Mouse (Mus musculus) brain, embryonic 14.5 days (tissue): Measurements from ENCODE around the gene Dars2. TPM values are rescaled to one million over a fixed set of nuclear protein-coding genes. Genes with fewer than 3 reads are reported as not detected.

ENCODE experiments used
- DNase-seq: peaks from one replicate; pipeline ENCODE4 v3.0.0-alpha.2; 2011; ENCODE audit warnings: low read depth
- CTCF ChIP-seq: fragments of 200-500 bp; IDR thresholded peaks from 2 replicates; pipeline ENCODE4 v1.5.1; 2012; ENCODE audit warnings: inconsistent platforms, mild to moderate bottlenecking, moderate library complexity, borderline replicate concordance; ENCODE audit not compliant: insufficient read depth, insufficient read length; ENCODE audit errors: extremely low read depth
- POLR2A ChIP-seq: fragments of 200-500 bp; IDR thresholded peaks from 2 replicates; pipeline ENCODE4 v1.6.1; 2012; ENCODE audit warnings: mild to moderate bottlenecking, inconsistent platforms, borderline replicate concordance; ENCODE audit not compliant: poor library complexity, insufficient read depth, insufficient read length, severe bottlenecking; ENCODE audit errors: extremely low read depth
- polyA plus RNA-seq: library from polyadenylated mRNA; depleted of rRNA; stranded (reverse); fragments of >200 nt; gene quantifications from 2 replicates; pipeline ENCODE4 v1.2.3, GENCODE M21; 2012

Gene Dars2
- polyA plus RNA-seq, 1 experiment = 19.3 TPM

DNA sequence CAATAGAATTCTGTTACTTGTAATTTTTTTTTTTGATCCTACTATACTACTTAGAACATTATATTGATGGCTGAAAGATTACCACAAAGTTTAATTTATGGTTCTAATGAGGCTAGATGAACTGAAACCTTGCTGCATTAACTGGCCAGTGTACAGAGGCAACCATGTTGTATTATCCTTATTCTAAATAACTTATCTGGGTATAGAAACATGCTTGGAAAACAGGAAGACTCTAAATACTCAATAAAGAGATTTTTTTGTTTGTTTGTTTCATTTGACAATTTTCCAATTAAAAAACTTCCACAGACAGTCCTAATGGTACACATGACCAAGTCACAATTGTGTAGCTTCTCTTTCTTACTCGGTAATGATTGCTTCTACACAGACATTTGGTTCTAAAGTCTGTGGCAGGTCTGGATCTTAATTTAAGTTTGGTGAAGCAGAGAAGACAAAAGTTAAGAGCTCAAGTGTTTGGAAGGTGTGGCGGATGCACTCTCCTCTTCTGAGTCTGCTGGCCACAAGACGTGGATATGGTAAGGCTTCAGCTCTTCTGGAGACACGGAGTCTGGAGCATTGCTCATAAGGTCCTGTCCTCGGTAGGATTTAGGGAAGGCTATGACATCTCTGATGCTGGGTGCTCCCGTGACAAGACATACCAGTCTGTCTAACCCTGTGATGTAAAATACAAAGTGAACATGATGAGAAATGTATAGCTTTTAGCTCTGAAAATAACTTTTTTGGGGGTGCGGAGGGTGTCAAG lies 29.0 kb downstream of the Dars2 start:
- TF ChIP-seq POLR2A (no peak), CTCF (no peak)
- DNase-seq = no peak

DNA sequence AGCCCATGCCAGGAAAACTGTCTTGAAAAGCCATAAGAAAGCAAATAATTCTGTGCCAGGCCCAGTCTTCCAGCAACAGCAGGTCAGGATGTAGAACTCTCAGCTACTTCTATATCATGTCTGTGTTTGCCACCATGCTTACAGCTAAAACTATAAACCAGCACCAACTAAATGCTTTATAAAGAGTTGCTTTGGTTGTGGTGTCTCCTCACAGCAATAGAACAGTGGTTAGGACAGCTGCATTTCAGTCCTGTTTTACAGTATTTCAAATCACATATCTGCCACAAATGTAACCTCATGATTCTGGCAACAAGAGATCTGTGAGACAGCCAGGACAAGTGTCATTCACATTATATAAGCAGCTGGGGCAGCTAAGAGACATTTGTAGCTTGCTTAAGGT lies 29.6 kb downstream of the Dars2 start:
- DNase-seq = no peak

DNA sequence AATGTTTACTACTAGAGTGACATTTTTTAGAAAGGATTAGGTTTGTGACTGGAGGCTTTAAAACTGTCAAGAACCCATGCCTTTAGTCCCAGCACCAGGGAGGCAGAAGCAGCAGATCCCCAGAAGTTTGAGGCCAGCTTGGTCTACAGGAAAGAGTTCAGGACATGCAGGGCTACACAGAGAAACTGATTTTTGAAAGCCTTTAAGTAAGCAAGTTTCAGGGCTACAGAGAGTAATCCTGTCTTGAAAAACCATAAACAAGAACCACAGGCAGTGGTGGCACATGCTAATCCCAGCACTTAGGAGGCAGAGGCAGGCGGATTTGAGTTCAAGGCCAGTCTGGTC lies 30.1 kb downstream of the Dars2 start:
- no peak for DNase-seq
- TF ChIP-seq CTCF = no peak
- TF ChIP-seq POLR2A = no peak

More for the DNA sequence above, 29.6 kb downstream of the Dars2 start:
- no peak for TF ChIP-seq POLR2A
- no peak for TF ChIP-seq CTCF

DNA sequence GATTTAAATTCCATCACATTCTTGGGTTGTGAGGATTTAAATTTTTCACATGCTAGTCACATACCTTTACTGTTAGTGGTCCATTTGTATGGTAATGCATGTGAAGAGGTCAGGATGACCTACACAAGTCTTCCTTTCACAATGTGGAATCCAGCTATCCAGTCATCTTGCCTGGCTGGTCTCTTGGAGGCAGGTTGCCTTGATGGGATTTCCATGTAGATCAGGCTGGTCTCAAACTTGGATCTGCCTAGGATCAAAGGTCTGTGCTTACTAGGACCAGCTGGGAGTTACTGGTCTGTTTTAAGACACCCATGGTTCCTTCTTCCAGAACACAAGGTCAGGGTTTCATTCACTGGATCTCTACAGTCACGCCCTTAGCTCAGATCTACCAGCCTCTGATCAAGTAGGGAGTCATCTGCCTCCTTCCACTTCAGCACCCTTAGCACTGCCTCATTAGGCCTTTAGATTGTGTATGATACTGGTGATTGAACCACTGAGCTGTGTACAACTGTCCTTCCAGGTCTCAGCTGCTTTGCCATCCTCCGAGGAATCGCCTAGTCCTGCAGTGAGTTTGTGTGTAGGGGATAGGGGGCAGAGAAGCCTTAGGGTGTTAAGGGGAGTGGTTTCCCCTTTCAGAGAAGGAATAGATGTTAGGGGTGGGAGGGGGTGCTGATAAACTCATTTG lies 30.6 kb downstream of the Dars2 start:
- TF ChIP-seq CTCF (no peak), POLR2A (no peak)
- DNase-seq = peak; percentile 51

DNA sequence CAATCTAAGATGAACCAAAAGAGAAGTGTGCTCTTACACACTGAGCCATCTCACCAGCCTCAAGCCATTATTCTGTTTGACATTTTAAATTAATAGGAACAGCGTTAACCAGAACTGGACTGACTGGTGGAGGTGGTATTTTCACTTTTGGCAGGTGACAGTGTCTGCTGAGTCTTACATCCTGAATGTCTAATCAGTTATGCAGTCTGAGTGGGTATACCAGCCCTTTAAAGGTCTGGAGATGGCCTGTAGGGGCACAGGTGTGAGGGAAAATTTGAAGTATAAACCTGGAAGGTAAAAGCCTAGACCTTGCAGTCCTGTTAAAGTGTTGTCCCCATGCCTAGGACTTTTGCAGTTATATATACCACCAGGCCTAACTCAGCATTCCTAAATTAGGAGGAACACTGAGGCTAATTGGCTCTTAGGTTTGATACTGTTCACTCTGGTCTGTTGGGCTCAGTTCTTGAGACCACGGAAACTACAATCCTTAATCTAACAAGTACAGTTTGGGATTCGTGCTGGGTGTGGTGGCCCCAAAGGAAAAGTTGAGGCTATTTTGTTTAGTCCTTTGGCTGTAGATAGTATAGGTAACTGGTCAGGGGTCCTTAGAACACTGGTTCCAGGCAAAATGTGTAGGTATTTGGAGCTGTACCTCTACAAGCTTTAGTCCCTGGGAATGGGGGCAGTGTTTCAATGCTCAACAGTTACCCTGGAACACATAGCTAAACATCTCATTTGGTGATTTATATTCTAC lies 31.3 kb downstream of the Dars2 start:
- no peak for DNase-seq
- no peak for TF ChIP-seq CTCF
- no peak for TF ChIP-seq POLR2A

DNA sequence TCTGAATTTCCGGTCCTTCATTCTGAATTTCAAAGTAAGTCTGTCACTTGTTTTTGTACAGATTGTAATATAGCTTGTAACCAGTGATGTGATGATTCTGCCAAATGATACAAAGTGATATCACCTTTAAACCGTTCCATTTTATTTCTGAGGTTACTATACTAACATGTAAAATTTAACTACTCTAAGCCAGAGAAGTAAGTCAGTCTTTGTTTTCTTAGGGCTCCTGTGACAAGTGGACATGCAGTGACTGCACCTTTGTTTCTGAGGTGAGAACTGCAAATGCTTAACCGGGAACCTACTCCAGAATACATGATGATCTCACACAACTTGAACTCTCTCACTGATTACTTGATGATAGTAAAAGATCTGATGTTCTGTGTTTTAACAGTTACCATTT lies 32.5 kb downstream of the Dars2 start:
- DNase-seq = no peak
- TF ChIP-seq CTCF (no peak), POLR2A (no peak)

DNA sequence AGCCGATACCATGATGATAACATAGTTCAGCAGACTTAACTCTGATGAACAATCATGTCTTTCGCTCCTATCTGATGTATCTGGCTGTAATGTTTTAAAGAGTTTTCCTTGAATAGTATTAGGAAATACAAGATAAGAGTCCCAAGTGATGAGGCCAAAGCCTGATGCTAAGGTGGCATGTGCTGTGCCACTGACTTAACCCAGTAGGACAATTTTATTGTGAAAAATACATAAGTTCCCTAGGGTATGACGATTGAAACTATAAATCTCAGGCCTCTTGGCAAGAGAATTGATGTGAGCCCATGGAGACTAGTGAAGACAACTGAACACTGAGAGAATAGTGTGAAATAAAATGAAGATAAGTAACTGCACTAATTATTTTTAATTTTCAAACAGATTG lies 32.9 kb downstream of the Dars2 start:
- TF ChIP-seq POLR2A = no peak
- TF ChIP-seq CTCF = no peak
- no peak for DNase-seq

DNA sequence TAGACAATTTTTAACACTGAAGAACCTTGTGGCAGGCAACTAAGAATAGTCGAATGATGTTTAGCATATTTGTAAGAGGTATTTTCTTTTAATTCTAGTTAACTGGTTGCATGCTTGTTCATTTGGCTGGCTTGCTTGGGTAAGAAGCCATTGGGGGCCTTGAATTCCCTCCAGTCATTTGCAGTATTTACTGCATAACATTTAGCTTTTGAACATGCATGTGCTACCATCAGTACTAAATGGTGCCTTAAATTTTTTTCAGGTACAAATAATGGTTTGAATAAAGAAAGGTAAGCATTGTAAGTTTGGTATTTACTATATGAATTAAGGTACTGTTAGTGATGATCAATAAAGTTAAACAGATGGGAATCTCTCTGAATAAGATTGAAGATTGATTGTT lies 33.4 kb downstream of the Dars2 start:
- no peak for DNase-seq
- TF ChIP-seq CTCF (no peak), POLR2A (no peak)

DNA sequence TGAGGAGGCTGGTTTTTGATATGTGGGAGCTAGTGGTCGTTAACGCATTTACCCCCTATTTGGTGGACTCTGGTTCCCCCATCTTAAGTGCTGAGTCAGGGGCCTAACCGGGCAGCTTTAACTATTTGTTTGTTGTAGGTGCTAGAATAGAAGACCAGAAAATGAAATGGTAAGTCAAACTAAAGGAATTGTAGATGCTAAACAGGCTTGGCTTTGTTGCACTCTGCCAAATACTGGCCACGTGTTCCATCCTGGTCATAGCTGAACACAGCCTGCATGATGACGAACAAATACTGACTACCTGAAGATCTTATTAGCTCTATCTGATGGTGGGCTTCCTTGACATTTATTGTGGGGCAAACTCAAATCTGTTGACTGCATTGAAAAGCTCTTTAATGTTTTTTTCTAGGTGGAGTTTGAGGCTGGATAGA lies 34.0 kb downstream of the Dars2 start:
- TF ChIP-seq CTCF = no peak
- TF ChIP-seq POLR2A = no peak
- peak; percentile 59 for DNase-seq

DNA sequence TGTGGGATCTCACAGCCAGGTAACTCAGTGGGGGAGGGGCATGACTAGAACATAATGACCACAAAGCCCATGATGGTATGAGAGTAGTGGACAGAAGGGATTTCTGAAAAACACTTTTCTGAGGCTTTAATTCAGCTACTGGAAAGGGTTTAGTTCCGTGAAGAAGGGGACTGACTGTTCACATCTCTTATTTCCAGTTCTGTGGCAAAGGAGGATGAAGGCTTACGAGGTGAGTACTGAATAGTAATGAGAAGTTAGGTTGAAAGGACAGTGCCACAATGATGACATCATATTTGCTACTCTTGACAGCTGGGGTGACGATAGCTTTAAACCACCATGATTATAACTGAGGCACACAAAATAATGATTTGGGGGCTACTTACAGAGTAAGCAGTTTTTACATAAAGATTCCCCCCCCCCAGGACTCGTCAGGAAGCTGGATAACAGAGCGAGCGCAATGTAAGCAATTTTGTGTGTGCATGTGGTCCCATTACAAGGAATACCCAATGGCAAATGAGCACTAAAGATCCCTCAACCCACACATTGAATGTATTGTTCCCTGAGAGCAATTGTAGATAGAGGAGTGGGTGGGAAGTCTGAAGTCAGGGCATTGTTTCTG lies 34.6 kb downstream of the Dars2 start:
- peak; percentile 52 for DNase-seq
- TF ChIP-seq CTCF = no peak
- TF ChIP-seq POLR2A = no peak

DNA sequence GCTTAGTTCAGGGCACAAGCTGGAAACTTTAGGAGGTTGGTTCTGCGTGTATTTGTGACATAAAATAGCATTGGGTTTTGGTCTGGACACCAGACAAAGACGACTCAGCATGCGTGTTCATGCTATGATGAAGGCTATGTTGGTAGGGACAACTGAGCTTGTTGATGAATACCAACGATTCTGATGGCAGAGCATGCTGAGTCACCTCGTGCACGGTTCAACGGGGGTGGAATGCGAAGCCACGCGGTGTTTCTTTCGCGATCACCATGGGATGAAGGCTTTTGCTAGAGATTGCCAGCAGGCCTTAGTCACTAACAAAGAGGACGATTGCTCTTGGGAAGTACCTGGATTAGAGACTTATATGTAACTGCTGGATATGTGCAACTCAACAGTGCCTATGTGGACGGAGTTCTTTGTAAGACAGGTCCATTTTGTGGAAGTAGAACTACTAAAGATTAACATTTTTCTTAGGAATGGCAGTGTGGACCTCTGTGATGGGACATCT lies 35.1 kb downstream of the Dars2 start:
- TF ChIP-seq CTCF = no peak
- TF ChIP-seq POLR2A = no peak
- no peak for DNase-seq

DNA sequence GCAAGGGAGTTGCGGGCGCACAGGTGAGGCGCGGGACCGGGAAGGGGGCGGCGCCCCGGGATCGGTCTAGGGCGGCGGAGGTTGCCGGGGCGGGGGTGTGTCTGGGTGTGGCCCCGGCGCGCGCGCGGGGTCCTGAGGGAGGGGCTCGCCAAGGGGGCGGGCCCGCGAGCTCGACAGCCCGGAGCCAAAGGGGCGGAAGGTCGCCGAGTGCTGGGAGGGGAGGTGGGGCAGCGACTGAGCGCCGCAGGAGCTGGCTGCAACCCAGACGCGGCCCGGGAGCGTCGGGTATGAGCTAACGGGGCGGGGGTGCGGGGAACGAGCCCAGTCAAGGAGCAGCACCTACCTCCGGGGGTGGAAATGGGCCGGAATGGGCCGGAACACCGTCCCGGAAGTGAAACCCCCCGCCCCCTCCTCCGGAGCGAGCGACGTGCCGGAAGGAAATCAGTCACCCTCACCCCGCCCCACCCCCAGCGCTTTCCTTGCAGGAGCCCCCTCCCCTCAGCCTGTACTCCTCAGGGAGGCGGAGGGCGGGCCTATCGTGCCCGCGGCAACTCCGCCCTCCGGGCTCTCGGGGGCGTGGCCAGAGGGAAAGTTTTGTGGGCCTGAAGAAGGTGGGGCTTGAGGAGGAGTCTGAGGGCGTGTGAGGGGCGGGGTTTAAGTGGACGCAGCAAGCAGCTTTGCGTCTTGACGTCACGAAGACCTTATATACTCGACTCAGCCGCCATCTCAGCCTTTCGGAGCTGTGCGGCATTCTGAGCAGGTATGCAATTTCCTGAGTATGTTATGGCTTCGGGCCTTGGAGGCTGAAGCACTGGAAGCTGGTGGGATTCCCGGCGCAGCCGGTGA lies 35.8 kb downstream of the Dars2 start, which contains the start of gene Zbtb37:
Gene Zbtb37 (minus strand): TSS at position 415 of the 846 bp plus-strand sequence.
- peak; percentile 100 for DNase-seq
- TF ChIP-seq POLR2A (peak; percentile 96), CTCF (no peak)
